Mouse (Mus musculus): ENCODE measurements at regions not wholly inside any gene's neighbourhood (a gene's known extent, or its start where the extent isn't known, plus 50 kb on each side); places are given as distances from the start of the nearest gene placed in this dataset.

DNA sequence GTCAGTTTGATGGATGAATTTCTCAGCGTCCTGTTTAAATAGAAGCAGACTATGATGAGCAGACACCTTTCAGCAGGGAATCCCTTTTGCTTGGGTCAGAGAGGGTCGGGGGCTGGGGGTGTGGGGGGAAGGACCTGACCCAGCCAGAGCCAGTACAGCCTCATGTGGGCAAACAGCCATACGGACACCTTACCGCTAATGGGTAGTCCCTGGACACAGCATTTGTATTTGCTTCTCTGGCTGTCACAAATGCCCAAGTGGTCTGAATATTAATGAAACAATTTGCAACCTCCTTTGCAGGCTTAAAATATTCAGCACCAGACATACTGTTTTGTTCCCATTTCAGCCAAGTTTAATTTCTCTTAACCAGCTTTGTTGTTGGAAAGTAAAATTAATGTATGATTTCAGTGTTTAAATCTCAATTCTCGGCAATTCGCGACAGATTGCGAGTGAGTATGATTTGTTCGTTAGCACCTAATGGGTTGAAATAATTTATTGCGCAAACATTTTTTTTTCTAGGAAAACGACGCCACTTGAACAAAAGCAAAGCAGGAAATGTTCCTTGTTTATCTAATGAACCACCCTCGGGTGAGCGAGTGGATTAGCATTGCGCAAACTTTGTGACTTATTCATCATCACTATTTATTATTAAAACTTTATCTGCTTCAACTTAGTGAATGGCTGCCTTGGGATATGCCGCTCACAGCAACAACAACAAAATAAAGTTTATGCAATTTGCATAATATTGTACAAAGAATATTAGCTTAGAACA is 166.2 kb downstream of the Cdh26 start:
- no peak for DNase-seq (ENCODE audit: low spot score in 2 of 2)

DNA sequence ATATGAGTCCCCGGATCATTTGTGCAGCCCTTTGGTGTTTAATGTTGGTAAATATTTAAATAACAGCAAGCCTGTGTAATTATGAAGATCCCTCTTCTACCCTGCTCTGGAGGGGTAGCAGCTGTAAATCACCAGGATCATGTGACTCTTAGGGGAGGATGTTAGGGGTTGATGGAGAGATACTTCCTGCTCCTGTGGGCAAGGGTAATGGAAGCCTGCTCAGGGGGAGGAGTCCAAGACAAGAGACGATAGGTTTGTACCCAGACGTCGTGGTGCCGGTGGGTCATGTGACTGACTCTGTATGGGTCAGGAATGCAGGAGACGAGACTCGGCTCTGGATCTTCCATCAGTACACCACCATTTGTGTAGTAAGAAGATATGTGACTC is 166.7 kb downstream of the Cdh26 start:
- no peak for DNase-seq (ENCODE audit: low spot score in 2 of 2)

DNA sequence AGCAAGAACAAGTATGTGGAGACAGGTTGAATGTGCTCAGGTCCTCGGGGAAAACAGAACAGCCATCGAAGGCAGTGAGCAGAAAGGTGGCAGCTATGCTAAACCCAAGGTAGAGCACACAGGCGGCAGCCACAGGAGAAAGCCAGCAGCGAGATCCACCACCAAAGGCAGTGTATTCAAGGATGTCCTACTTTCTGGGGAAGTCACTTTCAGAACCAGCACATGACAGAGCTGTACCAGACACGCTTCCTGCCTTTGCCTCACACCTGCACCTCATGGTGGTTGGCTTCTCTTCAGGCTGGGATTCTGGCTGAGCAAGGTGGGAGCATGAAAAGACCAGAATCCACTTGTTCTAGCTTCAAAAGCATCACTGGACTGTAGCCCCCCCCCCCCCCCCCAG is 168.0 kb downstream of the Cdh26 start:
- no peak for DNase-seq (ENCODE audit: low spot score in 2 of 2)

DNA sequence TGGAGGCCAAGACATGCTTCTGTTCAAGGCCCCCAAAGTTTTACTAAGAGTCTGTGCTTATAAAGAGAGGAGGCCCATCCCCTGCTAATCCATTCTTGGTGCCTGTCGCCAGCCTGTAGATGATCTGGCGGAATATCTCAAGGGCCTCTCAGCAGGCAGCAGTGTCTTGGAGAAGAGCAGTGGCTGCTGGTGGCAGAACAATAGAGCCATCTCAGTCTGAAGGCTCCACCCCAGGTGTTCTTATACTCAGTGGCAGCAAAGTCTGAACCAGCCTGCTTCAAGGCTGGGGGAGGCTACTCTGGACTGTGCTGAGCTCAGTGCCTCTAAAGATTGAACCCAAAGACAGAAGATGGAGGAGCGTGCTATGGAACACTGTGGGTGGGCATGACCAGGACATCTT is 168.5 kb downstream of the Cdh26 start:
- DNase-seq (ENCODE audit: low spot score in 2 of 2), result no peak

DNA sequence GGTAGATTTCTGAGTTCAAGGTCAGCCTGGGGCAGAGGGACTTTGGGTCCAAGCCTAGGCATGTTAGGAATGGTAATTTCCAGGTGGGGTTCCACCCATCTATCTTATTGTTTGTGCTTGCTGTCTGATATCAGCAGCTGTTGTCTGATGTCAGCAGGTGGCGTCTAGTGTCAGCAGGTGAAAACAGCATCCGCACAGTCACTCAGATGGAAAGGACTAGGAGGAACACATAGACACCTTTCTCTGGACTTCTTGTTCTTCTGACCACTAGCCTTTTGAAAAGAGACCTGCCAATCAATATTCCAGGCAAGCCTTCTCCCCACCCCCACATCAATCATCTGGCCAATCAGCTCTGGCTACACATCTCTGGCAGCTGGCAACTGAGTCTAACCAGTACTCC is 173.1 kb downstream of the Cdh26 start:
- DNase-seq (ENCODE audit: low spot score in 2 of 2), result no peak

DNA sequence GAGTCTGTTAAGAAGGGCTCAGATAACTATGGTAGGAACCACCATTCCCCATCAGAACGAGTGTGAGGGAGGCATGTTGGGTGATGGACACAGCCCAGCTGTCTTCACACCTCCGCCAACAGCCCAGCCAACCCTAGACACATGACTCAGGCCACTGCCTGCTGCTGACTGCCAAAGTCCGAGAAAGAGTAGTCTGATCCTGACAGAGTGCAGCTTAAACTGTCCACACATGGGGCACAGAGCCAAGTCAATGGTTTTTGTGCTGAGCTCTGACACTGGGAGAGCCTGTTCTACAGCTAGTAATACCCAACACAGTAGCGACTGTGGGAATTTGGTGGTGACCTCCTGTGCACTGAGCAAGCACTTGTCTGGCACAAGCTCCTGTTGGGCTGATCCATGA is 176.4 kb downstream of the Cdh26 start:
- peak; percentile 46 to 64 for DNase-seq (ENCODE audit: low spot score in 2 of 2)

DNA sequence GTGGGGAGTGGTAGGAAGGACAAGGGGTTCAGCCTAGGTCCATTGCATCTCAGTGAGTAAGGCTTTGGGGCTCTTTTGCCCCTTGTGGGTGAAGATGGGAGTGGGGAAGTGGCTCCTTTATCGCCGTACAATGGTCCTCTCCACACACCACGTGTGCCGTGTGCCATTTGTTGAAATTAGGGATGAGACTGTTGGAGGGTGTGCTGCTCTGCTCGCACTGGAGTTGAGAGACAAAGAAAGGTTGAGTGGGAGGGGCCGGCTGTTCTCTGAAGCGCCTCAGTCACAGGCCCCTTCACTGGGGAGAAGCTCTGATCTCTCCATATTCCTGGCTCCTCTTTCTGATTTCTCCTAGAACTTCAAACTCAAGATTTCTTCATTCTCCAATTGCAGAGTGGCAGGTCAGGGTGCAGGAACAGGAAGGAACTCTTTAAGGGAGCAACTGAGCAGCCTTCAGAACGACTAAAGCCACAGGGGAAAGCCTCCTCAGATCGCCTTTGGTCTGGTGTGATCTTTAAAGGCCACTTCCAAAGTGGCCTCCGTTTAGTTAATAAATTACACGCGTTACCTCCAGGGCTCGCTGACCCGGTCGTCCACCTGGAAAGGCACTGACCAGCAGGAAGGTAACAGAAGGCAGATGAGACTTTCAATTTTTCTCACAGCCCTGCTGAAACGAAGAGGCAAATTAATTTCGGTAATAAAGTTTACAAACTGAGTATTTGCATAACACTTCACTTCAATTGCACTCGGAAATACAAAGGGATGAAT is 180.1 kb downstream of the Cdh26 start:
- DNase-seq (ENCODE audit: low spot score in 2 of 2), result no peak

DNA sequence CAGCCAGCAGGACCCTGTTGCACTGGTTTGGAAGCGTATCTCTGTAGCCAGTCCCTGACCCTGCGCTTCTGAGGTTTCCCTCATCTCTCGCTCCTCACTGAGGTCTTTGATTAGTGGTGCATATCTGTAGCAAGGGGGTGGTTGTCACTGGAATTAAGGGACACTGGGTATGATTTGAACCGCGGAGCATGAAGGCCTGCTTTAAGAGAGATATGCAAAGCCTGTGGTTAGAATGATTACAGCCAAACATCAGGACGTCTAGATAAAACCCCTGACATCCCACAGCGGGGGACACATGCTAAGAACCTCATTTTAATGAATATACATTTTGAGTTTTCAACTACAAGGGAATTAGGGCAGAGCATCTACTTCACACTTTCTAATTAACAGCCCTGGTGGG is 184.4 kb downstream of the Cdh26 start:
- no peak for DNase-seq (ENCODE audit: low spot score in 2 of 2)

DNA sequence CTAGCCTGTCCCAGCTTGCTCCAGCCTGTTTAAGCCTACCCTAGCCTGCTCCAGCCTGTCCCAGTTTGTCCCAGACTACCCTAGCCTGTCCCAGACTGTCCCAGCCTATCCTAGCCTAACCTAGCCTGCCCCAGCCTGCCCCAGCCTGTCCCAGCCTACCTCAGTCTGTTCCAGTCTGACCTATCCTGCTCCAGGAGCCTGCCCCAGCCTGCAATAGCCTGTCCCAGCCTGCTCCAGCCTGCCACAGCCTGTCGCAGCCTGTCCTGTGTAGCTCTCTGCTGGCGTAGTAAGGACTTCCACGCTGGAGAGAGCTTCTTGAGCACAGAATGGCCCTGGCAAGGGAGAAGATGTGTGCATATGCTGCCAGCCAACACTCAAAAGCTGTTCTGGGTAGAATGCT is 192.5 kb downstream of the Cdh26 start:
- no peak for DNase-seq (ENCODE audit: low spot score in 2 of 2)

DNA sequence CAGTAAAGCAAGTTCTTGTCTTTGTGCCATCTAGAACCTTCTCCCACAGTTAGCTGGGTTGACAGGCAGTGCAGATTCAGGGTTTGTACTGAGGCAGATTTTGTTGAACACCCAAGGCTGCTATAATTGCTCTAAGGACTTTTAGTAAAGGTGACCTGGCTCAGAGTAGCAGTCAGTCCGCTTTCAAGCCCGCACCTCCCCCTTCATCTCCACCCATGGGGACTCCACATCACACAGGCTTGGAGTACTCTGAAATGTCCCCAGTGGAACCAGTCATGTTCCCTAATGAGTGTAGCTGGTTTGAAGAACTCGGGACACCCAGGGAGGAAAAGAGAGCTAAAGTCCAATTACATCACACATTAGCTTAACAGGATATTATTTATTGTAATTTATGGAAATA is 194.1 kb downstream of the Cdh26 start:
- no peak for DNase-seq (ENCODE audit: low spot score in 2 of 2)

DNA sequence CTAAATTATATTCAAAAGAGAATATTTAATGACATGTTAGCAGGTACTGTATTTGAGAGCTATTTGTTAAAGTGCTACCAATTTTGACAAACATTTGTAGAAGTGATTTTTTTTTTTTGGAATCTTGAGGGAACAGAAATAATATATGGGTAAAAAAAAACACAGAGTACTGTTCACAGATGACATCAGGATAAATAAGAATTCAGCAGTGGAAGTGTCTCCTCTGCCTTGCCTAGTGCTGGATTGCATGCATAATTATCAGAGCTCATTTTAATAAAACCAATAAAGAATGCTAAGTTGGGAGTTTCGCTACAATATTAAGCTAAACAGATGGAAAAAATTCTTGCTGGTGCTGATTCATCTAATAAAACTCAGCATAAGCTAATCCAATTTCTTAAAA is 194.6 kb downstream of the Cdh26 start:
- no peak for DNase-seq (ENCODE audit: low spot score in 2 of 2)

DNA sequence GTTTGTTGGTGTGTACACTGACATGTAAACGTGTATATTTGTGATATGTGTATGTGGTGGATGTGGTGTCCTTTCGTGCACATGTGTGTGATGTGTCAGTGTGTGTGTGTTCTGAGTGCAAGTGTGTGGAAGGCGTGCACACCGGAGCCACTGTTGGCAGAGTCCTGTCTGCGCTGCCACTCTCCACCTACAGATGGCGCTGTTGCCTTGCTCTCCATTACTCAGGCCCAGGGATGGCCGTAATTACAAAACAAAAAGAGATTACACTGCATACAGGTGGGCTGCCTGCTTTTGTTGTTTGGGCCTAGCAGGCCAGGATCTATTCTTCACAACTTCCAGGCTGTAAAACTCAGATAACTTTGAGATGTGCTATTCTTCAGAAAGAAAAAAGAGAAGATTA is 199.4 kb downstream of the Cdh26 start:
- no peak for DNase-seq (ENCODE audit: low spot score in 2 of 2)

DNA sequence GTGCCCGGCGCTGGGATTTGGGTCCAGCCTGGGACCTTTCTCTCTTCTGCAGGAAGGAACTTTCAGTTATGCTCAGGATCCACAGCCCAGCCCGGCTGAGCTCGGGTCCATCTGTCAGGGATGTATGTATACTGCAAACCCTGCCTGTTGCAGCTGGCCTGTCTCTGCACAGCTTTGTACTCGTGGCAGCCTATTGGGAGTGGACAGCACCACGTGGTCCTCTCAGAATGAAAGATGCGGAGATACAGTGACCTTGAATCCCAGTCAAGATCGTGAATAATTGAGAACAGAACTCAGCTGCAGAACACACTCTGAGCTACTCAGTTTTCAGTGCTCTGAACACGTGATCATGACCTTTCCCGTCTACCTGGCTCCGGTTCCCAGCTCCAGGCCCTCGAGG is 200.2 kb downstream of the Cdh26 start:
- no peak for DNase-seq (ENCODE audit: low spot score in 2 of 2)

DNA sequence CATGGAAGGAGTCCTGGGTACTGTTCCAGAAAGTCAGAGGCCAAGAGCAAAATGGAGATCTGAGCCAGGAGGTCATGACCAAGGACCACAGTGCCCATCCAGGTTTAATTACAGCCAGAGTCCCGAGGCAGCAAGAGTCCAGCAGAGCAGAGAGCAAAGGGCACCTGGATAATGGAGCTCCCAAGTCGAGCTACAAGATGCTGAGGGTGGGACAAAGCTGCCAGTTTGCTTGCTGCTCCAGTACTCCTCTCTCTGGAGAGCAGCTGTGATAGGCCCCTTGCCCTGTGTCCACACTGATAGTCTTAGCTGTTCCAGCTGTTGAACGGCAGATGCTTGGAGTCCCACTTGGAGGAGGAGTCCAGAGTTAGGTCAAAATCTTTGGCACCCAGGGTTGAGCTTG is 201.0 kb downstream of the Cdh26 start:
- DNase-seq (ENCODE audit: low spot score in 2 of 2), result no peak

DNA sequence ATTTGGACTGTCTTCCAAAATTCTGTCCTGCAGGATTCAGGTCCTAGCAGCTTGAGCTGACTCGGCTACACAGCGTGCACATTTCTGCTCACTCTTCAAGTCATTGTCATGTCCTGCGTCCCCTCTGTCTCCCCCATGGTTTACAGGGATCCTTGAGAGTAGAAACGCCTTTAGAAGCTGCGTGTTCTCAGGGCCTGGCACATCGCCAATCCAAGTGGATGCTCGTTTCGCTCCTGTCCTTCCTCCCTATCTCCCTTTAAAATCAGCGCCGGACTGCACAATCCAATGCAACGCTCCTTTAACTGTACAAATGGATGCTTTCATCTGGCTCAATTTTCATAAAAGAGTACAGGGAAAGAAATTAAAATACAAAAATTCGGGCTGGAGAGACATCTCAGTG is 201.6 kb downstream of the Cdh26 start:
- DNase-seq (ENCODE audit: low spot score in 2 of 2), result no peak

DNA sequence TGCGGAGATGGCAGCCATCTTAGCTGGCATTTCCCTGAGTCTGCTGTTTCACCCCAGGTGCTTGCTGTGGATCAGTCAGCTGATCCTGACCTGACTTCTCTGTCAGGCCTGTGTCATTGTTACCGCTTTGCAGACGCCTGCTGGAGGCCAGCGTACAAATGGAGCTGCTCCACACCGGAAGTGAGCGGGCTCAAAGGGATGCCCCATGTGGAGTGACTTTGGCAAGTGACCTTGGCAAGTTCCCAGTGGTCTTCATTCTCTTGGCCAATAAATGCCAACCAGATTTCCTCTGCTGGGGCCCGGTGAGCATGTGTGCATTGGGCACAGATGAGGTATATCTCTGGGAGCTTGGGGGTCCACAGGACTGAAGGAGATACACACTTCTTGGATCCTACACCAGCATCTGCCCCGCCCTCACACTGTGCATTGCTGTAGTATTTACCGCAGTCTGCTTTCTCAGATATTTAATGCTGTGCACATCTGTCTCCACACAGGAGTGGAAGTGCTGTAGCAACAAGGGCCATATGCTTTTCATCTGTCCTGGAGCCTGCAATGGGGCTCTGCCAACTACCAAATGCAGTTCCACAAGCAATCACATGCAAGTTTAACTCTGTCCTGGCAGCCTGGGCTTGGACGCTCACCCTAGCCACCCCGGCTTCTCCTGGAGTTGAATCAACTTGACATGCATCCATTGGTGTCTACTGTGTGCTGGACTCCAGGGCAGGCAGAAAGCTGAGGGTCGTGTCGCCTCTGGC is 202.7 kb downstream of the Cdh26 start:
- DNase-seq (ENCODE audit: low spot score in 2 of 2), result no peak

DNA sequence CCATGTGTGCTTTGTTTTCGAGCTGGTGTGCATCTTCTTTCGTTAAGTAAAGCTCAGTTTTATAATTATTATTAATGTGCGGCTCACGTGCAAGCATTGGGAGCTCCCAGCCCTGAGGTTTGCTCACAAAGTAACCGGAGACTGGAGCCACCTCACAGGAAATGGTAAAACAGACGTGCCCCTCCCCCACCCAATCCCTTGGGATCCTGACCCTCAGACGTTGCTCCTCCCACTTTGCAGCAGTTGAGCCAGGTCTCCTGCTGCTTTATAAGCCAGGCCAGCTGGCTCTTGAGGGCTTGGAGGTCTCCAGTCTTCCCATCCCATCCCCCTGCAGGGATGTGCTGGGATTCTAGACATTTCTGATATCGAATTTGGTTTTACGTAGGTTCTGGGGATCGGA is 203.8 kb downstream of the Cdh26 start:
- DNase-seq (ENCODE audit: low spot score in 2 of 2), result no peak

DNA sequence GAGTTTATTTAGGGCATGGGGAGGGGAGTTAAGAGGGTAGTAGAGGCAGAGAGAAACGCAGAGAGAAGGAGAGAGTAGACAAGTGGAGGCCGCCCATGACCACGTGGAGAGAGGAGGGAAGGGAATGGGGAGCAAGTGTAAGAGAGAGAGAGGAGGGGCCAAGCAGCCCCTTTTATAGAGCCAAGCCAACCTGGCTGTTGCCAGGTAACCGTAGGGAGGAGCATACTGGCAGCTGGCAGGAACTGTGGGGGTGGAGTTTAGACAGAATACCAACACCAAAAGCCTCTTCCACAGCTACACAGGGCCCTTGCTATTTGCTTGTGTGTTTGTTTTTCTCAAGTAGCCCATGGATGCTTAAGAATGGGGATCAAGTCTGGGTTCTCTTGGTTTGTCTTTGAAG is 205.4 kb downstream of the Cdh26 start:
- DNase-seq (ENCODE audit: low spot score in 2 of 2), result no peak

DNA sequence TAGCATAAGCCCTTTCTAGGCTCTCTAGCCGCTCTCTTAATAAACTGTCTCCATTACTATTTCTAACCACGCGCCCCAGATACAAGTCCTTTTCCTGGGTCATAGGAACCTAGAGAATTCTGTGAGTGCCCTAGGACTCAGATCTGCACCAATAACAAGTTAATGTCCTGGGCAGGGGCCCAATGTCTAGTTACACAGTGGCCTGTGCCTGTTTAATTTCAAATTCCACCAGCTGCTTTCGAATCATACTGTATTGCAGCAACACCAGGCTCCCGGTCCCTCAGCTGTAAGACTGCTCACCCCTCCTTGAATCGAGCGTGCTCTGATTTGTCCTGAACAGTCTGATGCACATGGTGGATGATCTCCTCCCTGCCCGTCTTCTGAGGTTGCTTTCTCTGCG is 206.6 kb downstream of the Cdh26 start:
- no peak for DNase-seq (ENCODE audit: low spot score in 2 of 2)

DNA sequence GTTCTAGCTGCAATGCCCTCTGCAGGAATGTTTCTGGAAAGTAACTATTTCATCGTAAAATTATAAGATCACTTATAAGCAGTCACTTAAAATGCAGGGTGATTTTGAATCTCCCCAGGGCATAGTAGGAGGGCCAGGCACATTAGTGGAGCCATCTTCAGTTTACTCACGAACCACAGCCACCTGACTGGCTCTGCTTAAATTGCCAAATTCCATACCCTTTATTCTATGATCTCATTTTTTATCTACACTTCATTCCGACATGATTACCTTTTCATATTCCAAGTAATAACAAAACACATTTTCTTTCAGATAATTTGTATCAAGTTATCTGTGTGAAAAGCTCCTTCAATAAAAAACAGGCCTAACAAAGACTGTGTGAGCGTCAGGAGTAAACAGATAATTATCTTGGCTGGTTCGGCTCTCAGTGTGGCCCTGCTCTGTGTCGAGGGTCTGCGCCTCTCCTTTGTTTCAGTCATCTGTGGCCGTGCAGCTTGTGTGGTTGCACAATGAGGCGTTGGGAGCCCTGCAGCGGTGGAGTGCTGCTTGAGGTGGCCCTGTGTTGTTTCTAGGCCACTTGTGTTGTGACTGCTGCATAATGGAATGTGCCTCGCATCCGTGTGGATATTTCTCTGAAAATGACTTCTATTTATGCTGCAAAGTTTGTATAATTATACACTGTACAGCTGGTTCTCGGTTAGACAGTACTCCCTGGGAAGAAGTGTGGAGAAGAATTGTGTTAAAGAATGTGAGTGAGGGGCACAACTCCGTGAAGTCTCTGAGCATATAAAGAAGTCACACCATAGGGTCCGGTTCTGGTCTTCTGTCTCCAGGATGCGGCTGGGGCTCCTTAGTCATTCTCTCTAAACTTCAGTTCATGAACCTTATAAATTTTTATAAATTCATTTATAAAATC is 212.1 kb downstream of the Cdh26 start:
- no peak for DNase-seq (ENCODE audit: low spot score in 2 of 2)

DNA sequence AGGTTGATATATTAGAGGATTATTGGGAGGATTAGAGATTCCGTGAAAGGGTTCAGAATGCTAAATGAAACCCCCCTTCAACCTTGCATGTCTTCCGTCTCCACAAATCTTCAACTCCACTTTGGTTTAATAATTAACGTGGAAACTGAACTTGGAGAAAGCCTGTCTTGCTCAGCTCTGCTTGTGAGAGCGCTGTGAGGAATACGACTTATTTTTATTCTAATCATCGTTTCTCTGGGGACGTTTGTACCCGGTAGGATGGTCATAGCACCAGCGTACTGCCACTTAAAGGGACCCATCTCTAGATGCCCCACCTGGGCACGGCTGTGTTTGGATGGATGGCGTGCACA is 212.7 kb downstream of the Cdh26 start:
- no peak for DNase-seq (ENCODE audit: low spot score in 2 of 2)

DNA sequence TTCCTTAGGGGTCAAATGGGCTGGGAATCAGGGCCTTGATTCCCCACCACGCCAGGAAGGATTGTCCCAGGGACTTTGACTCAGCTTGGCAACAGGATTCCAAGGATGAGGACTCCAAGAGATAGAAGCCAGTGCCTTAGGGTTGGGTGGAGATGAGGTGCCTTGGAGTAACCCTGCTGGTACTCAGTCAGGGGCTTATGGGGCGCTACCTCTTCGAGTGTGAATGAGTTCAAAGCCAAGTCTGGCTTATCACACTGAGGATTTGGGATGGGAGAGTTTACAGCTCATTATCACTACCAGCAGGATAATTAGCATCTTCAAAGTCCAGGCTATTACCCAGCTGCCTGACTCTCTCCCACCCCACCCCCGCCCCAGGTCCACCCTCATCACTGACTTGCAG is 213.5 kb downstream of the Cdh26 start:
- no peak for DNase-seq (ENCODE audit: low spot score in 2 of 2)

All from urinary bladder, postnatal 4 days (tissue).